In genomic region chr3:105958974-105959580, GRCm38 (mm10) we compare ENCODE assay signal across 8 mouse cellular contexts. TPM values are rescaled to one million over a fixed set of nuclear protein-coding genes. Genes with fewer than 3 reads are reported as not detected.
DNase-seq lines count a peak whose midpoint lies in the region; ATAC-seq and TF ChIP-seq lines count a peak whose summit lies in the region.

Gene Wdr77, plus strand, starts transcription at chr3:105959369.

- WGBS in hindbrain, embryonic 10.5 days, result under 1% methylated on average over 52 of the region's 52 CpGs
- 1% methylated on average over 52 of the region's 52 CpGs for WGBS in lung, postnatal 0 days

- TF ChIP-seq CTCF in lung, postnatal 0 days (IDR thresholded peaks at IDR 0.05), result no peak

- DNase-seq in MN1 (ENCODE audit: low spot score), result peak; percentile 98
- peak; percentile 96 for DNase-seq in cerebellum, adult 9-10 months
- DNase-seq in hindbrain, embryonic 10.5 days (ENCODE audit: low spot score), result peak; percentile 99
- peak; percentile 96 for DNase-seq in layer of hippocampus, adult 9-11 months
- peak; percentile 99 for DNase-seq in lung, postnatal 0 days (ENCODE audit: low spot score)
- DNase-seq in ovary, postnatal 14 days (ENCODE audit: low spot score), result peak; percentile 90
- peak; percentile 95 for DNase-seq in thymus, postnatal 14 days

- peak within 1 kb of the TSS; percentile 94 for H3K4me3 ChIP-seq in hindbrain, embryonic 10.5 days
- peak within 1 kb of the TSS; percentile 94 for H3K4me3 ChIP-seq in lung, postnatal 0 days (ENCODE audit: low read depth, low read length)

- peak; percentile 97 for ATAC-seq in frontal cortex, adult (ENCODE audit: low TSS enrichment)
- peak; percentile 98 for ATAC-seq in lung, postnatal 0 days

- peak within 1 kb of the TSS; percentile 98 for H3K9ac ChIP-seq in lung, postnatal 0 days (replicated peaks; ENCODE audit: low read depth)

- H3K27me3 ChIP-seq in hindbrain, embryonic 10.5 days (ENCODE audit: insufficient read depth, poor library complexity, severe bottlenecking), result no peaks in the 10 kb centered on the region
- no peaks in the 10 kb centered on the region for H3K27me3 ChIP-seq in lung, postnatal 0 days (replicated peaks; ENCODE audit: insufficient read depth, low read length)

- peaks cover 24% of the 10 kb centered on the region for H3K4me1 ChIP-seq in hindbrain, embryonic 10.5 days (replicated peaks)
- H3K4me1 ChIP-seq in lung, postnatal 0 days (ENCODE audit: insufficient read depth, low read depth, low read length), result peaks cover 13% of the 10 kb centered on the region; the same call in 1 of the 2 replicates

- peak; percentile 100 for TF ChIP-seq EP300 in lung, postnatal 0 days (IDR thresholded peaks at IDR 0.05)

- peak within 1 kb of the TSS; percentile 96 for H3K27ac ChIP-seq in hindbrain, embryonic 10.5 days
- H3K27ac ChIP-seq in lung, postnatal 0 days (ENCODE audit: low read length), result peak within 1 kb of the TSS; percentile 97

- peak within 1 kb of the TSS; percentile 93 for H3K4me2 ChIP-seq in lung, postnatal 0 days (replicated peaks; ENCODE audit: low read depth, low read length)

- peaks cover 66% of the 10 kb centered on the region for H3K36me3 ChIP-seq in hindbrain, embryonic 10.5 days
- peaks cover 14% of the 10 kb centered on the region; the same call in 1 of the 2 replicates for H3K36me3 ChIP-seq in lung, postnatal 0 days (ENCODE audit: insufficient read depth, low read length)

- no peaks in the 10 kb centered on the region for H3K9me3 ChIP-seq in hindbrain, embryonic 10.5 days
- H3K9me3 ChIP-seq in lung, postnatal 0 days (ENCODE audit: low read length), result no peaks in the 10 kb centered on the region

RNA-seq across cellular contexts. Expression of gene Wdr77, which starts in this region (rescaled TPM):
- 133 and 172 TPM in 2 replicates for polyA plus RNA-seq in hindbrain, embryonic 10.5 days (2016; fragmentation: Nextera tagmentation; extraction: Ambion mirVana)
- 45.9 and 50.0 TPM in 2 replicates for polyA plus RNA-seq in lung, postnatal 0 days (2015; fragmentation: Nextera tagmentation; extraction: Ambion mirVana)

Comparison
In these comparisons a context has a peak if more than half of its experiments do, and no peak if none do; other contexts are left out.
1. Peak in every context shown above with its lines: DNase-seq, ATAC-seq, H3K4me3 ChIP-seq and H3K27ac ChIP-seq.